Mouse (Mus musculus) MEL (cell line): ENCODE data around the gene Gsc. TPM values are rescaled to one million over a fixed set of nuclear protein-coding genes. Genes with fewer than 3 reads are reported as not detected.

Experiments used
- DNase-seq: peaks from one replicate; pipeline ENCODE4 v3.0.0; 2011; ENCODE audit warnings: low read depth, low spot score
- H3K27ac ChIP-seq: 2 replicates; pipeline ENCODE4 v1.5.1; 2012; ENCODE audit warnings: low read depth, mild to moderate bottlenecking, control low read depth, low read length, moderate library complexity; ENCODE audit not compliant: control insufficient read depth
- H3K27me3 ChIP-seq, 2 experiments: fragments of 150-350 bp in 1 of 2; sonication (generic) in 1 of 2; 2 replicates each; pipeline ENCODE4 v1.6.1; 2012; ENCODE audit warnings: low read length in 2 of 2, mild to moderate bottlenecking in 2 of 2, improper control_type of control experiment in 1 of 2, moderate library complexity in 1 of 2; ENCODE audit not compliant: insufficient read depth in 2 of 2, control insufficient read depth in 1 of 2
- H3K36me3 ChIP-seq, 2 experiments: 2 replicates each; pipeline ENCODE4 v1.6.1; 2012 to 2014; ENCODE audit warnings: low read length in 2 of 2, improper control_type of control experiment in 1 of 2, inconsistent platforms in 1 of 2, mild to moderate bottlenecking in 1 of 2; ENCODE audit not compliant: insufficient read depth in 2 of 2, control insufficient read depth in 1 of 2
- H3K4me1 ChIP-seq, 2 experiments: fragments of 150-350 bp in 1 of 2; sonication (generic) in 1 of 2; 2 replicates each; pipeline ENCODE4 v1.6.1; 2012; ENCODE audit warnings: low read length in 2 of 2, improper control_type of control experiment in 1 of 2, mild to moderate bottlenecking in 1 of 2; ENCODE audit not compliant: insufficient read depth in 2 of 2, control insufficient read depth in 1 of 2
- H3K4me3 ChIP-seq, 2 experiments: fragments of 150-350 bp in 1 of 2; sonication (generic) in 1 of 2; 2 replicates each; pipeline ENCODE4 v1.5.1; 2012; ENCODE audit warnings: low read depth in 2 of 2, low read length in 2 of 2, mild to moderate bottlenecking in 2 of 2, moderate library complexity in 2 of 2, control low read depth in 1 of 2, improper control_type of control experiment in 1 of 2; ENCODE audit not compliant: control insufficient read depth in 1 of 2, insufficient read depth in 1 of 2
- H3K79me2 ChIP-seq: 2 replicates; pipeline ENCODE4 v1.6.1; 2012; ENCODE audit warnings: mild to moderate bottlenecking, low read length, moderate library complexity; ENCODE audit not compliant: control insufficient read depth, poor library complexity, insufficient read depth
- H3K9ac ChIP-seq: 2 replicates; pipeline ENCODE4 v1.6.1; 2012; ENCODE audit warnings: low read depth, mild to moderate bottlenecking, control low read depth, low read length, moderate library complexity; ENCODE audit not compliant: control insufficient read depth, poor library complexity, severe bottlenecking
- H3K9me3 ChIP-seq: fragments of 150-350 bp; sonication (generic); replicated peaks from 2 replicates; pipeline ENCODE4 v1.6.1; 2012; ENCODE audit warnings: mild to moderate bottlenecking, low read length, improper control_type of control experiment, moderate library complexity; ENCODE audit not compliant: insufficient read depth
- CHD1 ChIP-seq: IDR thresholded peaks from 2 replicates; pipeline ENCODE4 v1.6.1; 2012; ENCODE audit warnings: low read depth, mild to moderate bottlenecking, inconsistent platforms, low read length, improper control_type of control experiment
- CHD2 ChIP-seq: IDR thresholded peaks from 2 replicates; pipeline ENCODE4 v1.6.1; 2011; ENCODE audit warnings: low read length, improper control_type of control experiment
- ELF1 ChIP-seq: IDR thresholded peaks from 2 replicates; pipeline ENCODE4 v1.6.1; 2014; ENCODE audit warnings: low read depth, mild to moderate bottlenecking, inconsistent platforms, low read length, improper control_type of control experiment, moderate library complexity
- EP300 ChIP-seq, 2 experiments: IDR thresholded peaks; 2 replicates each; pipeline ENCODE4 v1.6.1; 2011; ENCODE audit warnings: improper control_type of control experiment in 2 of 2, low read length in 2 of 2, low read depth in 1 of 2, mild to moderate bottlenecking in 1 of 2
- ETS1 ChIP-seq: IDR thresholded peaks from 2 replicates; pipeline ENCODE4 v1.6.1; 2012; ENCODE audit warnings: low read depth, mild to moderate bottlenecking, inconsistent platforms, low read length, improper control_type of control experiment, moderate library complexity
- GATA1 ChIP-seq: IDR thresholded peaks from 2 replicates; pipeline ENCODE4 v1.6.1; 2011; ENCODE audit warnings: low read depth, low read length, improper control_type of control experiment
- HCFC1 ChIP-seq: IDR thresholded peaks from 2 replicates; pipeline ENCODE4 v1.6.1; 2012; ENCODE audit warnings: low read depth, mild to moderate bottlenecking, inconsistent platforms, low read length, improper control_type of control experiment, moderate library complexity
- JUND ChIP-seq: IDR thresholded peaks from 2 replicates; pipeline ENCODE4 v1.6.1; 2011; ENCODE audit warnings: low read depth, mild to moderate bottlenecking, improper control_type of control experiment, low read length
- MEF2A ChIP-seq: IDR thresholded peaks from 2 replicates; pipeline ENCODE4 v1.6.1; 2014; ENCODE audit warnings: low read depth, mild to moderate bottlenecking, inconsistent platforms, low read length, improper control_type of control experiment; ENCODE audit not compliant: poor library complexity, insufficient replicate concordance, severe bottlenecking; ENCODE audit errors: extremely low read depth
- MXI1 ChIP-seq: IDR thresholded peaks from 2 replicates; pipeline ENCODE4 v1.6.1; 2011; ENCODE audit warnings: mild to moderate bottlenecking, low read depth, low read length, improper control_type of control experiment
- MYB ChIP-seq: IDR thresholded peaks from 2 replicates; pipeline ENCODE4 v1.6.1; 2011; ENCODE audit warnings: mild to moderate bottlenecking, low read depth, low read length, improper control_type of control experiment
- NELFE ChIP-seq: IDR thresholded peaks from 2 replicates; pipeline ENCODE4 v1.6.1; 2011; ENCODE audit warnings: low read depth, low read length, improper control_type of control experiment
- POLR2A ChIP-seq, 2 experiments: IDR thresholded peaks; 2 replicates each; pipeline ENCODE4 v1.6.1; 2011 to 2012; ENCODE audit warnings: low read length in 2 of 2, mild to moderate bottlenecking in 2 of 2, control low read depth in 1 of 2, improper control_type of control experiment in 1 of 2, low read depth in 1 of 2, moderate library complexity in 1 of 2; ENCODE audit not compliant: control insufficient read depth in 1 of 2, insufficient read depth in 1 of 2, poor library complexity in 1 of 2
- POLR2AphosphoS5 ChIP-seq: IDR thresholded peaks from 2 replicates; pipeline ENCODE4 v1.6.1; 2012; ENCODE audit warnings: low read depth, borderline replicate concordance, mild to moderate bottlenecking, inconsistent platforms, low read length, moderate library complexity, mixed read lengths
- RAD21 ChIP-seq: IDR thresholded peaks from 2 replicates; pipeline ENCODE4 v1.6.1; 2011; ENCODE audit warnings: mild to moderate bottlenecking, low read depth, low read length, improper control_type of control experiment
- SIN3A ChIP-seq: IDR thresholded peaks from 2 replicates; pipeline ENCODE4 v1.6.1; 2012; ENCODE audit warnings: low read length, improper control_type of control experiment, inconsistent platforms
- SMC3 ChIP-seq: IDR thresholded peaks from 2 replicates; pipeline ENCODE4 v1.6.1; 2011; ENCODE audit warnings: low read depth, low read length, improper control_type of control experiment
- TAL1 ChIP-seq: IDR thresholded peaks from 2 replicates; pipeline ENCODE4 v1.6.1; 2012; ENCODE audit warnings: mild to moderate bottlenecking, inconsistent platforms, low read length, moderate library complexity, mixed read lengths
- TBP ChIP-seq: IDR thresholded peaks from 2 replicates; pipeline ENCODE4 v1.8.0; 2011; ENCODE audit warnings: low read depth, low read length, improper control_type of control experiment
- UBTF ChIP-seq: IDR thresholded peaks from 2 replicates; pipeline ENCODE4 v1.6.1; 2012; ENCODE audit warnings: low read depth, mild to moderate bottlenecking, inconsistent platforms, low read length, improper control_type of control experiment, moderate library complexity, borderline replicate concordance; ENCODE audit not compliant: insufficient read depth
- USF1 ChIP-seq: IDR thresholded peaks from 2 replicates; pipeline ENCODE4 v1.6.1; 2014; ENCODE audit warnings: low read depth, mild to moderate bottlenecking, inconsistent platforms, low read length, improper control_type of control experiment, moderate library complexity
- USF2 ChIP-seq, 2 experiments: IDR thresholded peaks; 2 replicates each; pipeline ENCODE4 v1.6.1; 2011 to 2012; ENCODE audit warnings: improper control_type of control experiment in 2 of 2, low read length in 2 of 2, borderline replicate concordance in 1 of 2, inconsistent platforms in 1 of 2, low read depth in 1 of 2, mild to moderate bottlenecking in 1 of 2; ENCODE audit not compliant: insufficient read depth in 1 of 2
- ZKSCAN1 ChIP-seq: IDR thresholded peaks from 2 replicates; pipeline ENCODE4 v1.6.1; 2012; ENCODE audit warnings: low read depth, mild to moderate bottlenecking, inconsistent platforms, low read length, improper control_type of control experiment, moderate library complexity
- ZMIZ1 ChIP-seq: IDR thresholded peaks from 2 replicates; pipeline ENCODE4 v1.6.1; 2012; ENCODE audit warnings: low read depth, mild to moderate bottlenecking, inconsistent platforms, low read length, improper control_type of control experiment, moderate library complexity
- polyA plus RNA-seq, 2 experiments: library from polyadenylated mRNA; stranded (reverse) in 1 of 2; unstranded in 1 of 2; fragments of >175 nt in 1 of 2; fragments of >200 nt in 1 of 2; gene quantifications; 2 replicates each; pipeline versions ENCODE4 v1.2.1 to v1.2.4; 2012; ENCODE audit warnings: low replicate concordance in 2 of 2, low read depth in 1 of 2; ENCODE audit not compliant: insufficient read length in 2 of 2, insufficient read depth in 1 of 2, missing spikeins in 1 of 2
- total RNA-seq: library from RNA; depleted of rRNA; stranded (reverse); fragments of 300-350 nt; gene quantifications from 2 replicates; pipeline ENCODE4 v1.2.3, GENCODE M21; 2012

The Gsc gene
- total and polyA plus RNA-seq, 3 experiments = not detected

GRCm38 (mm10) chr12:104467372-104467771 is 5.8 kb downstream of the Gsc start:
- Histone ChIP-seq H3K27me3 (no peaks in the 10 kb centered on the region), H3K27ac (no peak overlapping the region), H3K79me2 (no peaks in the 10 kb centered on the region)
- TF ChIP-seq CHD2 (no peak), TBP (no peak), EP300 (IDR thresholded peaks at IDR 0.05; ENCODE audit: low read depth in 1 of 2, low read length in 2 of 2) (no peak), SIN3A (no peak), ETS1 (no peak), MXI1 (no peak), MYB (no peak), CHD1 (no peak), UBTF (no peak), ZMIZ1 (no peak), TAL1 (no peak)
- TF ChIP-seq, all 39 proteins: peak for 0
- Histone ChIP-seq H3K36me3 (no peaks in the 10 kb centered on the region), H3K9ac (no peak overlapping the region), H3K9me3 (no peaks in the 10 kb centered on the region), H3K4me3 (no peak overlapping the region), H3K4me1 (no peaks in the 10 kb centered on the region)
- no peak for DNase-seq

- Histone ChIP-seq H3K36me3 (no peaks in the 10 kb centered on the region), H3K79me2 (no peaks in the 10 kb centered on the region), H3K27me3 (no peaks in the 10 kb centered on the region), H3K9ac (no peak overlapping the region), H3K4me1 (no peaks in the 10 kb centered on the region), H3K27ac (no peak overlapping the region), H3K4me3 (no peak overlapping the region), H3K9me3 (no peaks in the 10 kb centered on the region)
- no peak for DNase-seq
- no peak for TF ChIP-seq HCFC1
- no peak for TF ChIP-seq UBTF
- TF ChIP-seq ELF1 = no peak
- TF ChIP-seq CHD2 = no peak
- no peak for TF ChIP-seq ZKSCAN1
- TF ChIP-seq SIN3A = no peak
- TF ChIP-seq SMC3 = no peak
- TF ChIP-seq RAD21 = no peak
- TF ChIP-seq USF2 (IDR thresholded peaks at IDR 0.05; ENCODE audit: borderline replicate concordance in 1 of 2, insufficient read depth in 1 of 2, low read depth in 1 of 2, low read length in 2 of 2) = no peak
- TF ChIP-seq USF1 = no peak
- TF ChIP-seq CHD1 = no peak
- TF ChIP-seq TBP = no peak
- no peak for TF ChIP-seq POLR2A (IDR thresholded peaks at IDR 0.05; ENCODE audit: control insufficient read depth in 1 of 2, insufficient read depth in 1 of 2, low read depth in 1 of 2, low read length in 2 of 2, poor library complexity in 1 of 2)
- TF ChIP-seq POLR2AphosphoS5 = no peak
- no peak for TF ChIP-seq GATA1
- TF ChIP-seq MEF2A = no peak
- TF ChIP-seq JUND = no peak
- no peak for TF ChIP-seq NELFE
Measured at GRCm38 (mm10) chr12:104466930-104467329, 6.2 kb downstream of the Gsc start.
